Mouse (Mus musculus) urinary bladder, postnatal 14 days (tissue): ENCODE data around the gene Fgfr1op2.

ENCODE experiments used
- DNase-seq: peaks from one replicate; pipeline ENCODE4 v3.0.0; 2021; ENCODE audit warnings: low spot score

Fgfr1op2 gene

GRCm38 (mm10) chr6:146642276-146643183, 65.5 kb downstream of the Fgfr1op2 start, which contains the start of the genes Med21 and Tm7sf3:
Gene Med21, plus strand, starts transcription at chr6:146642547.
Gene Tm7sf3, minus strand, starts transcription at chr6:146642824.
- peak; percentile 99 for DNase-seq

- DNase-seq = peak; percentile 9
Measured at GRCm38 (mm10) chr6:146643184-146643570, 66.2 kb downstream of the Fgfr1op2 start.
